Mouse (Mus musculus) heart, embryonic 13.5 days (tissue): ENCODE results near the gene Htra1. TPM values are rescaled to one million over a fixed set of nuclear protein-coding genes. Genes with fewer than 3 reads are reported as not detected.

Experiments used
- ATAC-seq: fragments of 200-750 bp; cut with Nextera tagmentation; 2 replicates; pipeline ENCODE4 v1.8.0; 2017; ENCODE audit warnings: moderate TSS enrichment; ENCODE audit not compliant: insufficient number of reproducible peaks, low FRiP score, low TSS enrichment; ENCODE audit errors: extremely low read depth
- H3K27ac ChIP-seq: fragments of 300-500 bp; sonication (generic); replicated peaks from 2 replicates; pipeline ENCODE4 v1.5.1; 2015; ENCODE audit warnings: moderate library complexity, mild to moderate bottlenecking, inconsistent platforms
- H3K27me3 ChIP-seq: fragments of 300-500 bp; sonication (generic); replicated peaks from 2 replicates; pipeline ENCODE4 v1.6.1; 2015; ENCODE audit warnings: mild to moderate bottlenecking, inconsistent platforms
- H3K36me3 ChIP-seq: fragments of 300-500 bp; sonication (generic); 2 replicates; pipeline ENCODE4 v1.6.1; 2015; ENCODE audit warnings: mild to moderate bottlenecking, inconsistent platforms
- H3K4me1 ChIP-seq: fragments of 300-500 bp; sonication (generic); 2 replicates; pipeline ENCODE4 v1.6.1; 2015; ENCODE audit warnings: inconsistent platforms
- H3K4me2 ChIP-seq: fragments of 300-500 bp; sonication (generic); 2 replicates; pipeline ENCODE4 v1.6.1; 2015; ENCODE audit warnings: inconsistent platforms, mild to moderate bottlenecking, moderate library complexity
- H3K4me3 ChIP-seq: fragments of 300-500 bp; sonication (generic); 2 replicates; pipeline ENCODE4 v1.5.1; 2015; ENCODE audit warnings: moderate library complexity, mild to moderate bottlenecking, inconsistent platforms
- H3K9ac ChIP-seq: fragments of 300-500 bp; sonication (generic); 2 replicates; pipeline ENCODE4 v1.6.1; 2015; ENCODE audit warnings: inconsistent platforms, mild to moderate bottlenecking, moderate library complexity
- H3K9me3 ChIP-seq: fragments of 300-500 bp; sonication (generic); 2 replicates; pipeline ENCODE4 v1.6.1; 2016; ENCODE audit warnings: inconsistent platforms
- WGBS: fragments of 180-500 bp; shearing (Covaris S2); methylation state at CpG from one replicate; pipeline ENCODE4 v1.1.7; 2015; ENCODE audit warnings: mixed read lengths; 5-methylcytosine and 5-hydroxymethylcytosine counted together
- polyA plus RNA-seq: library from polyadenylated mRNA; unstranded; fragments of >200 nt; fragmentation: Nextera tagmentation; extraction: Ambion mirVana; gene quantifications from 2 replicates; pipeline ENCODE4 v1.2.1, GENCODE M21; 2015

Gene Htra1
- polyA plus RNA-seq, 1 experiment from 2014 or later, result 52.9 TPM

- Histone ChIP-seq H3K9ac (no peak overlapping the region), H3K36me3 (0 out of 2 replicates have a peak, but pooled peaks cover under 1% of the 10 kb centered on the region), H3K4me1 (peaks cover 58% of the 10 kb centered on the region), H3K4me3 (no peak overlapping the region), H3K27me3 (no peaks in the 10 kb centered on the region), H3K4me2 (no peak overlapping the region), H3K27ac (peak overlapping the region; percentile 55; the same call in 1 of the 2 replicates), H3K9me3 (no peaks in the 10 kb centered on the region)
- 74% methylated on average over 6 of the region's 6 CpGs for WGBS
- ATAC-seq, result no peak
Measured at GRCm38 (mm10) chr7:130967901-130968300, 32.0 kb downstream of the Htra1 start.

- peak overlapping the region; percentile 55; the same call in 1 of the 2 replicates for H3K27ac ChIP-seq
- H3K4me3 ChIP-seq, result no peak overlapping the region
- peak overlapping the region; percentile 8; the same call in 1 of the 2 replicates for H3K9ac ChIP-seq
- no peaks in the 10 kb centered on the region for H3K9me3 ChIP-seq
- no peaks in the 10 kb centered on the region for H3K27me3 ChIP-seq
- no peak for ATAC-seq
- peaks cover 58% of the 10 kb centered on the region for H3K4me1 ChIP-seq
- no peaks in the 10 kb centered on the region for H3K36me3 ChIP-seq
- 30% methylated on average over 7 of the region's 7 CpGs for WGBS
- H3K4me2 ChIP-seq, result no peak overlapping the region
Measured at GRCm38 (mm10) chr7:130968537-130968936, 32.6 kb downstream of the Htra1 start.

GRCm38 (mm10) chr7:130969076-130969475 lies 33.2 kb downstream of the Htra1 start:
- H3K4me3 ChIP-seq, result no peak overlapping the region
- H3K27me3 ChIP-seq, result no peaks in the 10 kb centered on the region
- H3K36me3 ChIP-seq, result no peaks in the 10 kb centered on the region
- peak overlapping the region; percentile 55; the same call in 1 of the 2 replicates for H3K27ac ChIP-seq
- 70% methylated on average over 5 of the region's 5 CpGs for WGBS
- no peaks in the 10 kb centered on the region for H3K9me3 ChIP-seq
- H3K4me2 ChIP-seq, result no peak overlapping the region
- no peak for ATAC-seq
- H3K9ac ChIP-seq, result no peak overlapping the region
- H3K4me1 ChIP-seq, result peaks cover 53% of the 10 kb centered on the region

GRCm38 (mm10) chr7:130969507-130969906 lies 33.6 kb downstream of the Htra1 start:
- Histone ChIP-seq H3K9ac (no peak overlapping the region), H3K27ac (0 out of 2 replicates have a peak overlapping the region, but pooled peaks have one; percentile 12), H3K36me3 (no peaks in the 10 kb centered on the region; the same call in 1 of the 2 replicates), H3K4me2 (no peak overlapping the region), H3K9me3 (no peaks in the 10 kb centered on the region), H3K4me1 (peaks cover 48% of the 10 kb centered on the region), H3K4me3 (no peak overlapping the region), H3K27me3 (no peaks in the 10 kb centered on the region)
- ATAC-seq, result no peak
- 54% methylated on average over 3 of the region's 3 CpGs for WGBS

GRCm38 (mm10) chr7:130972767-130973166 lies 36.9 kb downstream of the Htra1 start:
- Histone ChIP-seq H3K27ac (no peak overlapping the region), H3K4me3 (no peak overlapping the region), H3K36me3 (peaks cover 7% of the 10 kb centered on the region), H3K9me3 (no peaks in the 10 kb centered on the region; the same call in 1 of the 2 replicates), H3K4me1 (peaks cover 40% of the 10 kb centered on the region), H3K27me3 (no peaks in the 10 kb centered on the region), H3K4me2 (no peak overlapping the region), H3K9ac (no peak overlapping the region)
- no peak for ATAC-seq
- 82% methylated on average over 9 of the region's 9 CpGs for WGBS

GRCm38 (mm10) chr7:130976305-130976935 lies 40.5 kb downstream of the Htra1 start:
- no peak overlapping the region for H3K4me2 ChIP-seq
- peaks cover 39% of the 10 kb centered on the region for H3K4me1 ChIP-seq
- ATAC-seq, result no peak
- H3K4me3 ChIP-seq, result no peak overlapping the region
- 46% methylated on average over 13 of the region's 13 CpGs for WGBS
- no peaks in the 10 kb centered on the region; the same call in 1 of the 2 replicates for H3K9me3 ChIP-seq
- peak overlapping the region; percentile 89 for H3K27ac ChIP-seq
- no peaks in the 10 kb centered on the region for H3K27me3 ChIP-seq
- peak overlapping the region; percentile 50; the same call in 1 of the 2 replicates for H3K9ac ChIP-seq
- H3K36me3 ChIP-seq, result peaks cover 16% of the 10 kb centered on the region

- ATAC-seq, result peak; percentile 74
- no peaks in the 10 kb centered on the region for H3K27me3 ChIP-seq
- peak overlapping the region; percentile 7; the same call in 1 of the 2 replicates for H3K4me2 ChIP-seq
- H3K9ac ChIP-seq, result peak overlapping the region; percentile 39; the same call in 1 of the 2 replicates
- peaks cover 54% of the 10 kb centered on the region for H3K4me1 ChIP-seq
- peaks cover 16% of the 10 kb centered on the region for H3K36me3 ChIP-seq
- no peaks in the 10 kb centered on the region; the same call in 1 of the 2 replicates for H3K9me3 ChIP-seq
- peak overlapping the region; percentile 89 for H3K27ac ChIP-seq
- 7% methylated on average over 5 of the region's 5 CpGs for WGBS
- H3K4me3 ChIP-seq, result no peak overlapping the region
Measured at GRCm38 (mm10) chr7:130977794-130978521, 42.0 kb downstream of the Htra1 start.

GRCm38 (mm10) chr7:130978545-130978944 lies 42.6 kb downstream of the Htra1 start:
- no peak for ATAC-seq
- WGBS, result 33% methylated on average over 1 of the region's 1 CpGs
- Histone ChIP-seq H3K4me1 (peaks cover 60% of the 10 kb centered on the region), H3K4me3 (no peak overlapping the region), H3K9ac (peak overlapping the region; percentile 7; the same call in 1 of the 2 replicates), H3K9me3 (no peaks in the 10 kb centered on the region; the same call in 1 of the 2 replicates), H3K27me3 (no peaks in the 10 kb centered on the region), H3K27ac (peak overlapping the region; percentile 89), H3K36me3 (peaks cover 16% of the 10 kb centered on the region), H3K4me2 (no peak overlapping the region)

- Histone ChIP-seq H3K27ac (no peak overlapping the region), H3K36me3 (peaks cover 10% of the 10 kb centered on the region), H3K27me3 (no peaks in the 10 kb centered on the region), H3K4me3 (no peak overlapping the region), H3K9ac (no peak overlapping the region), H3K9me3 (no peaks in the 10 kb centered on the region; the same call in 1 of the 2 replicates), H3K4me2 (no peak overlapping the region), H3K4me1 (peaks cover 62% of the 10 kb centered on the region)
- WGBS, result 79% methylated on average over 5 of the region's 5 CpGs
- no peak for ATAC-seq
Measured at GRCm38 (mm10) chr7:130980130-130980529, 44.2 kb downstream of the Htra1 start.

- WGBS, result 26% methylated on average over 4 of the region's 4 CpGs
- H3K9me3 ChIP-seq, result no peaks in the 10 kb centered on the region
- H3K27me3 ChIP-seq, result no peaks in the 10 kb centered on the region
- H3K4me2 ChIP-seq, result peak overlapping the region; percentile 22; the same call in 1 of the 2 replicates
- no peak overlapping the region for H3K4me3 ChIP-seq
- H3K4me1 ChIP-seq, result peaks cover 47% of the 10 kb centered on the region
- H3K36me3 ChIP-seq, result peaks cover 14% of the 10 kb centered on the region
- H3K27ac ChIP-seq, result peak overlapping the region; percentile 66
- ATAC-seq, result peak; percentile 48; the same call in 1 of the 2 replicates
- H3K9ac ChIP-seq, result no peak overlapping the region
Measured at GRCm38 (mm10) chr7:130982371-130982770, 46.5 kb downstream of the Htra1 start.

GRCm38 (mm10) chr7:130982881-130983280 lies 47.0 kb downstream of the Htra1 start:
- no peaks in the 10 kb centered on the region for H3K27me3 ChIP-seq
- H3K9me3 ChIP-seq, result no peaks in the 10 kb centered on the region
- H3K4me2 ChIP-seq, result 0 out of 2 replicates have a peak overlapping the region, but pooled peaks have one; percentile 22
- 67% methylated on average over 3 of the region's 3 CpGs for WGBS
- H3K36me3 ChIP-seq, result peaks cover 16% of the 10 kb centered on the region
- peak overlapping the region; percentile 66 for H3K27ac ChIP-seq
- no peak for ATAC-seq
- no peak overlapping the region for H3K4me3 ChIP-seq
- H3K4me1 ChIP-seq, result peaks cover 47% of the 10 kb centered on the region
- H3K9ac ChIP-seq, result no peak overlapping the region
